In the genomic region with DNA sequence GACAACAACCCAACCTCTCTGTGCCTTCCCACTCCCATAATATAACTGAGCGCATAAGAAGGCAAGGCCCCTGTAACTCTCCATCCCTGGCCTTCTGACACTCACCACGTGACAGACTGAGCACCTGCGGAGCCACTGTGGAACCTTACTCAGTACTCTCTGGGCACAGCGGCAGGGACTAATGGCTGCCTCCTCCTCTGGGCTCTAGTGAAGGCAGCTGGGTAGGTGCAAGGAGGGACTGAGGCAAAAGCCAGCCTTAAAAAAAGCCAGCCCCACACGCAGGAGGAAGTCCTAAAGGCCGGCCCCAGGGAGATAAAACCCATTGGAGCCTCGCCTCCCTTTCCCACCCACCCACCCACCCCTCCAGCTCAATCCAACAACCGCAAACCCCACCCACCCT, we compare ENCODE assay signal across 13 mouse cellular contexts. TPM values are rescaled to one million over a fixed set of nuclear protein-coding genes. Genes with fewer than 3 reads are reported as not detected.
DNase-seq lines count a peak whose midpoint lies in the region; ATAC-seq and TF ChIP-seq lines count a peak whose summit lies in the region.
"Had no signal": no experiment of that assay in that cellular context is flagged by ENCODE, and none has a peak within 500 bp of the region (broad histone marks: within the 10 kb centered on the region; RNA-seq: fewer than 3 reads in every experiment).

No protein-coding gene starts in this region.

- no peak overlapping the region for H3K4me3 ChIP-seq in heart, embryonic 11.5 days (ENCODE audit: low read depth, low read length)
- no peak overlapping the region for H3K4me3 ChIP-seq in stomach, embryonic 14.5 days (ENCODE audit: low read depth, low read length)
- H3K4me3 ChIP-seq in stomach, postnatal 0 days (ENCODE audit: low read depth, low read length), result no peak overlapping the region
- H3K4me3 ChIP-seq in forebrain, embryonic 16.5 days (replicated peaks; ENCODE audit: low read length), result no peak overlapping the region
- no peak overlapping the region for H3K4me3 ChIP-seq in midbrain, embryonic 14.5 days (replicated peaks; ENCODE audit: low read depth, low read length)
- H3K4me3 ChIP-seq in neural tube, embryonic 15.5 days (replicated peaks), result no peak overlapping the region
- H3K4me3 ChIP-seq: embryonic facial prominence, embryonic 13.5 days; hindbrain, embryonic 15.5 days; limb, embryonic 12.5 days had no signal

- no peaks in the 10 kb centered on the region for H3K27me3 ChIP-seq in heart, embryonic 11.5 days (ENCODE audit: control insufficient read depth, insufficient read depth, low read length)
- no peaks in the 10 kb centered on the region for H3K27me3 ChIP-seq in stomach, embryonic 14.5 days (ENCODE audit: control insufficient read depth, insufficient read depth, low read length)
- no peaks in the 10 kb centered on the region for H3K27me3 ChIP-seq in stomach, postnatal 0 days (ENCODE audit: control insufficient read depth, insufficient read depth, low read length)
- no peaks in the 10 kb centered on the region for H3K27me3 ChIP-seq in forebrain, embryonic 16.5 days (replicated peaks; ENCODE audit: control insufficient read depth, insufficient read depth, low read length)
- no peaks in the 10 kb centered on the region for H3K27me3 ChIP-seq in midbrain, embryonic 14.5 days (ENCODE audit: control insufficient read depth, insufficient read depth, low read length)
- no peaks in the 10 kb centered on the region for H3K27me3 ChIP-seq in neural tube, embryonic 15.5 days (replicated peaks)
- H3K27me3 ChIP-seq: embryonic facial prominence, embryonic 13.5 days; hindbrain, embryonic 15.5 days; limb, embryonic 12.5 days had no signal

- H3K4me1 ChIP-seq in heart, embryonic 11.5 days (ENCODE audit: control insufficient read depth, insufficient read depth, low read length), result peaks cover 61% of the 10 kb centered on the region
- H3K4me1 ChIP-seq in stomach, embryonic 14.5 days (ENCODE audit: control insufficient read depth, insufficient read depth, low read length), result 0 out of 2 replicates have a peak, but pooled peaks cover 10% of the 10 kb centered on the region
- H3K4me1 ChIP-seq in stomach, postnatal 0 days (replicated peaks; ENCODE audit: control insufficient read depth, insufficient read depth), result peaks cover 12% of the 10 kb centered on the region; the same call in 1 of the 2 replicates
- H3K4me1 ChIP-seq in forebrain, embryonic 16.5 days (replicated peaks; ENCODE audit: control insufficient read depth, insufficient read depth, low read length), result peaks cover 76% of the 10 kb centered on the region
- H3K4me1 ChIP-seq in midbrain, embryonic 14.5 days (ENCODE audit: control insufficient read depth, insufficient read depth, low read length), result peaks cover 48% of the 10 kb centered on the region
- peaks cover 96% of the 10 kb centered on the region for H3K4me1 ChIP-seq in neural tube, embryonic 15.5 days

- no peaks in the 10 kb centered on the region for H3K9me3 ChIP-seq in heart, embryonic 11.5 days (replicated peaks; ENCODE audit: control insufficient read depth, low read length)
- no peaks in the 10 kb centered on the region for H3K9me3 ChIP-seq in stomach, embryonic 14.5 days (ENCODE audit: control insufficient read depth, low read depth, low read length)
- no peaks in the 10 kb centered on the region for H3K9me3 ChIP-seq in stomach, postnatal 0 days (ENCODE audit: control insufficient read depth, low read length)
- H3K9me3 ChIP-seq in forebrain, embryonic 16.5 days (ENCODE audit: control insufficient read depth, low read length), result no peaks in the 10 kb centered on the region
- H3K9me3 ChIP-seq in midbrain, embryonic 14.5 days (ENCODE audit: control insufficient read depth, low read length), result no peaks in the 10 kb centered on the region
- no peaks in the 10 kb centered on the region for H3K9me3 ChIP-seq in neural tube, embryonic 15.5 days (replicated peaks)
- H3K9me3 ChIP-seq: embryonic facial prominence, embryonic 13.5 days; hindbrain, embryonic 15.5 days; limb, embryonic 12.5 days had no signal

- H3K36me3 ChIP-seq in heart, embryonic 11.5 days (ENCODE audit: control insufficient read depth, insufficient read depth, low read length), result peaks cover 3% of the 10 kb centered on the region; the same call in 1 of the 2 replicates
- peaks cover 7% of the 10 kb centered on the region for H3K36me3 ChIP-seq in stomach, embryonic 14.5 days (ENCODE audit: control insufficient read depth, insufficient read depth, low read length)
- no peaks in the 10 kb centered on the region for H3K36me3 ChIP-seq in stomach, postnatal 0 days (ENCODE audit: control insufficient read depth, insufficient read depth, low read length)
- H3K36me3 ChIP-seq in forebrain, embryonic 16.5 days (ENCODE audit: control insufficient read depth, insufficient read depth), result no peaks in the 10 kb centered on the region
- peaks cover 12% of the 10 kb centered on the region for H3K36me3 ChIP-seq in midbrain, embryonic 14.5 days (ENCODE audit: control insufficient read depth, insufficient read depth, low read length)
- H3K36me3 ChIP-seq in neural tube, embryonic 15.5 days, result no peaks in the 10 kb centered on the region

- H3K27ac ChIP-seq in heart, embryonic 11.5 days (ENCODE audit: low read depth, low read length), result 0 out of 2 replicates have a peak overlapping the region, but pooled peaks have one; percentile 37
- H3K27ac ChIP-seq in stomach, embryonic 14.5 days (ENCODE audit: low read length), result no peak overlapping the region
- no peak overlapping the region for H3K27ac ChIP-seq in stomach, postnatal 0 days (replicated peaks)
- no peak overlapping the region for H3K27ac ChIP-seq in forebrain, embryonic 16.5 days (ENCODE audit: low read length)
- 0 out of 2 replicates have a peak overlapping the region, but pooled peaks have one; percentile 32 for H3K27ac ChIP-seq in midbrain, embryonic 14.5 days (replicated peaks; ENCODE audit: low read depth, low read length)
- no peak overlapping the region for H3K27ac ChIP-seq in neural tube, embryonic 15.5 days (replicated peaks)
- H3K27ac ChIP-seq: embryonic facial prominence, embryonic 13.5 days; hindbrain, embryonic 15.5 days; limb, embryonic 12.5 days had no signal

- 32% methylated on average over 8 of the region's 8 CpGs for WGBS in heart, embryonic 11.5 days (ENCODE audit: insufficient replicate concordance)
- WGBS in stomach, embryonic 14.5 days, result 48% methylated on average over 8 of the region's 8 CpGs
- 43% methylated on average over 8 of the region's 8 CpGs for WGBS in stomach, postnatal 0 days
- WGBS in forebrain, embryonic 16.5 days, result 29% methylated on average over 8 of the region's 8 CpGs
- 27% methylated on average over 8 of the region's 8 CpGs for WGBS in midbrain, embryonic 14.5 days
- WGBS in neural tube, embryonic 15.5 days, result 26% methylated on average over 8 of the region's 8 CpGs

- H3K9ac ChIP-seq in heart, embryonic 11.5 days (ENCODE audit: low read depth, low read length), result no peak overlapping the region
- H3K9ac ChIP-seq in stomach, embryonic 14.5 days (replicated peaks; ENCODE audit: low read depth, low read length), result no peak overlapping the region
- no peak overlapping the region for H3K9ac ChIP-seq in stomach, postnatal 0 days (ENCODE audit: low read length)
- H3K9ac ChIP-seq in forebrain, embryonic 16.5 days (replicated peaks; ENCODE audit: low read depth, low read length), result no peak overlapping the region
- no peak overlapping the region for H3K9ac ChIP-seq in midbrain, embryonic 14.5 days (replicated peaks; ENCODE audit: low read length)
- no peak overlapping the region for H3K9ac ChIP-seq in neural tube, embryonic 15.5 days (replicated peaks)
- H3K9ac ChIP-seq: hindbrain, embryonic 15.5 days; limb, embryonic 12.5 days had no signal

- intact Hi-C loops in heart, postnatal 36 days (cut with DNase I), result no loop called here

- no peak for TF ChIP-seq EP300 in stomach, postnatal 0 days (optimal IDR thresholded peaks at IDR 0.05)

- ATAC-seq in heart, embryonic 11.5 days (replicated peaks; ENCODE audit: insufficient number of reproducible peaks, low FRiP score, low TSS enrichment), result no peak
- ATAC-seq in stomach, embryonic 14.5 days (ENCODE audit: insufficient number of reproducible peaks, insufficient read depth, low FRiP score, low read depth), result 0 out of 2 replicates have a peak, but pooled peaks have one; percentile 11
- no peak for ATAC-seq in stomach, postnatal 0 days (ENCODE audit: low FRiP score, low TSS enrichment)
- 0 out of 2 replicates have a peak, but pooled peaks have one; percentile 30 for ATAC-seq in forebrain, embryonic 16.5 days
- ATAC-seq in midbrain, embryonic 14.5 days (ENCODE audit: low FRiP score, low TSS enrichment), result no peak
- ATAC-seq in neural tube, embryonic 15.5 days (ENCODE audit: low FRiP score), result no peak

- no peak for TF ChIP-seq CTCF in stomach, postnatal 0 days (IDR thresholded peaks at IDR 0.05; ENCODE audit: low read depth)

- H3K4me2 ChIP-seq in heart, embryonic 11.5 days, result no peak overlapping the region
- H3K4me2 ChIP-seq in stomach, embryonic 14.5 days (replicated peaks; ENCODE audit: low read depth, low read length), result no peak overlapping the region
- H3K4me2 ChIP-seq in stomach, postnatal 0 days (replicated peaks; ENCODE audit: low read depth), result no peak overlapping the region
- H3K4me2 ChIP-seq in forebrain, embryonic 16.5 days (ENCODE audit: low read length), result no peak overlapping the region
- no peak overlapping the region for H3K4me2 ChIP-seq in midbrain, embryonic 14.5 days (ENCODE audit: low read length)
- no peak overlapping the region for H3K4me2 ChIP-seq in neural tube, embryonic 15.5 days
- H3K4me2 ChIP-seq: hindbrain, embryonic 15.5 days; limb, embryonic 12.5 days had no signal

- no peak for DNase-seq in heart, postnatal 36 days
- no peak for DNase-seq in stomach, postnatal 0 days (ENCODE audit: low spot score)
- no peak for DNase-seq in midbrain, embryonic 14.5 days
- no peak for DNase-seq in ovary, postnatal 14 days (ENCODE audit: low spot score)
- DNase-seq: cerebellum, adult 9-10 months; gastrocnemius, postnatal 25 days had no signal

RNA-seq across cellular contexts. Expression of gene Tnrc18, which starts 17.3 kb away (rescaled TPM):
- polyA plus RNA-seq in heart, embryonic 11.5 days (2014; fragmentation: Nextera tagmentation; extraction: Ambion mirVana), result 23.5 and 24.4 TPM in 2 replicates
- 10 to 100 TPM; 55.4 to 62.3 TPM for total RNA-seq in heart, postnatal 36 days (2021)
- polyA plus RNA-seq in stomach, embryonic 14.5 days (2014; fragmentation: Nextera tagmentation; extraction: Ambion mirVana), result 36.0 and 41.2 TPM in 2 replicates
- polyA plus RNA-seq in stomach, postnatal 0 days (2015; fragmentation: Nextera tagmentation; extraction: Ambion mirVana), result 12.0 and 12.5 TPM in 2 replicates
- polyA plus RNA-seq in forebrain, embryonic 16.5 days (2015; fragmentation: Nextera tagmentation; extraction: Ambion mirVana), result 34.8 and 40.4 TPM in 2 replicates
- 37.7 and 47.4 TPM in 2 replicates for polyA plus RNA-seq in midbrain, embryonic 14.5 days (2014; fragmentation: Nextera tagmentation; extraction: Ambion mirVana)
- 22.5 and 26.0 TPM in 2 replicates for polyA plus RNA-seq in neural tube, embryonic 15.5 days (2015; fragmentation: Nextera tagmentation; extraction: Ambion mirVana)

Comparison
In these comparisons a context has a peak if more than half of its experiments do, and no peak if none do; other contexts are left out.
1. ATAC-seq: peak in stomach, embryonic 14.5 days (single experiment) and forebrain, embryonic 16.5 days (single experiment); none in heart, embryonic 11.5 days (single experiment), stomach, postnatal 0 days (single experiment), midbrain, embryonic 14.5 days (single experiment) and neural tube, embryonic 15.5 days (single experiment).
2. H3K27ac ChIP-seq: peak in heart, embryonic 11.5 days (single experiment) and midbrain, embryonic 14.5 days (single experiment); none in stomach, embryonic 14.5 days (single experiment), stomach, postnatal 0 days (single experiment), forebrain, embryonic 16.5 days (single experiment) and neural tube, embryonic 15.5 days (single experiment).